Mouse (Mus musculus) lung, postnatal 0 days (tissue): ENCODE data around the gene 1700037C18Rik. TPM values are rescaled to one million over a fixed set of nuclear protein-coding genes. Genes with fewer than 3 reads are reported as not detected.

Experiments used
- ATAC-seq: fragments of 200-750 bp; cut with Nextera tagmentation; 2 replicates; pipeline ENCODE4 v1.8.0; 2017; ENCODE audit warnings: moderate library complexity
- DNase-seq: peaks from one replicate; pipeline ENCODE4 v3.0.0-alpha.2; 2016; ENCODE audit warnings: low spot score
- H3K27ac ChIP-seq: fragments of 300-500 bp; sonication (generic); 2 replicates; pipeline ENCODE4 v1.5.1; 2014; ENCODE audit warnings: antibody characterized with exemption, mild to moderate bottlenecking, low read length, mixed read lengths
- H3K27me3 ChIP-seq: fragments of 300-500 bp; sonication (generic); replicated peaks from 2 replicates; pipeline ENCODE4 v1.6.1; 2014; ENCODE audit warnings: low read length, mixed read lengths; ENCODE audit not compliant: insufficient read depth
- H3K36me3 ChIP-seq: fragments of 300-500 bp; sonication (generic); 2 replicates; pipeline ENCODE4 v1.6.1; 2014; ENCODE audit warnings: low read length, mixed read lengths; ENCODE audit not compliant: insufficient read depth
- H3K4me1 ChIP-seq: fragments of 300-500 bp; sonication (generic); 2 replicates; pipeline ENCODE4 v1.6.1; 2014; ENCODE audit warnings: antibody characterized with exemption, low read depth, low read length, mixed read lengths; ENCODE audit not compliant: insufficient read depth
- H3K4me2 ChIP-seq: fragments of 300-500 bp; sonication (generic); replicated peaks from 2 replicates; pipeline ENCODE4 v1.6.1; 2014; ENCODE audit warnings: low read depth, mild to moderate bottlenecking, low read length, moderate library complexity, mixed read lengths
- H3K4me3 ChIP-seq: fragments of 300-500 bp; sonication (generic); 2 replicates; pipeline ENCODE4 v1.5.1; 2014; ENCODE audit warnings: low read depth, low read length
- H3K9ac ChIP-seq: fragments of 300-500 bp; sonication (generic); replicated peaks from 2 replicates; pipeline ENCODE4 v1.6.1; 2014; ENCODE audit warnings: low read depth, mild to moderate bottlenecking
- H3K9me3 ChIP-seq: fragments of 300-500 bp; sonication (generic); 2 replicates; pipeline ENCODE4 v1.6.1; 2016; ENCODE audit warnings: low read length, mixed read lengths
- CTCF ChIP-seq: IDR thresholded peaks from 2 replicates; pipeline ENCODE4 v1.5.1; 2016; ENCODE audit warnings: antibody characterized with exemption, mild to moderate bottlenecking
- EP300 ChIP-seq: IDR thresholded peaks from 2 replicates; pipeline ENCODE4 v1.6.1; 2016; ENCODE audit warnings: antibody characterized with exemption, mild to moderate bottlenecking, control low read depth
- WGBS: fragments of 180-500 bp; shearing (Covaris S2); extraction: QIAGEN DNeasy Blood & Tissue Kit; methylation state at CpG from one replicate; pipeline ENCODE4 v1.1.7; 2014; 5-methylcytosine and 5-hydroxymethylcytosine counted together
- polyA plus RNA-seq: library from polyadenylated mRNA; unstranded; fragments of >200 nt; fragmentation: Nextera tagmentation; extraction: Ambion mirVana; gene quantifications from 2 replicates; pipeline ENCODE4 v1.2.1, GENCODE M21; 2015

The 1700037C18Rik gene
- polyA plus RNA-seq, 1 experiment from 2014 or later = 10.8 TPM

GRCm38 (mm10) chr16:3907471-3907870, 1.0 kb downstream of the 1700037C18Rik start:
- no peaks in the 10 kb centered on the region for H3K9me3 ChIP-seq
- H3K27ac ChIP-seq = no peak overlapping the region
- no peaks in the 10 kb centered on the region for H3K36me3 ChIP-seq
- WGBS = 73% methylated on average over 2 of the region's 2 CpGs
- no peak overlapping the region for H3K4me3 ChIP-seq
- DNase-seq (no peak), ATAC-seq (no peak)
- no peaks in the 10 kb centered on the region for H3K27me3 ChIP-seq
- no peak overlapping the region for H3K4me2 ChIP-seq
- no peak overlapping the region for H3K9ac ChIP-seq
- peaks cover 5% of the 10 kb centered on the region; the same call in 1 of the 2 replicates for H3K4me1 ChIP-seq
- no peak for TF ChIP-seq CTCF
- TF ChIP-seq EP300 = no peak

GRCm38 (mm10) chr16:3896553-3896952, 11.9 kb downstream of the 1700037C18Rik start:
- TF ChIP-seq EP300 (no peak), CTCF (no peak)
- Histone ChIP-seq H3K4me2 (no peak overlapping the region), H3K4me1 (no peaks in the 10 kb centered on the region), H3K27ac (no peak overlapping the region), H3K4me3 (no peak overlapping the region), H3K36me3 (peaks cover 32% of the 10 kb centered on the region; the same call in 1 of the 2 replicates), H3K9ac (no peak overlapping the region), H3K9me3 (no peaks in the 10 kb centered on the region), H3K27me3 (no peaks in the 10 kb centered on the region)
- DNase-seq (no peak), ATAC-seq (no peak)
- 83% methylated on average over 1 of the region's 1 CpGs for WGBS

- TF ChIP-seq EP300 (no peak), CTCF (no peak)
- peaks cover 31% of the 10 kb centered on the region; the same call in 1 of the 2 replicates for H3K36me3 ChIP-seq
- no peak overlapping the region for H3K4me3 ChIP-seq
- H3K27me3 ChIP-seq = no peaks in the 10 kb centered on the region
- 53% methylated on average over 6 of the region's 6 CpGs for WGBS
- no peak overlapping the region for H3K9ac ChIP-seq
- 0 out of 2 replicates have a peak overlapping the region, but pooled peaks have one; percentile 1 for H3K27ac ChIP-seq
- peak; percentile 42 for DNase-seq
- ATAC-seq = peak; percentile 45
- no peaks in the 10 kb centered on the region for H3K4me1 ChIP-seq
- no peak overlapping the region for H3K4me2 ChIP-seq
- H3K9me3 ChIP-seq = no peaks in the 10 kb centered on the region
These were observed 12.4 kb downstream of the 1700037C18Rik start for GRCm38 (mm10) chr16:3896046-3896445.

GRCm38 (mm10) chr16:3895173-3895792, 13.2 kb downstream of the 1700037C18Rik start:
- Histone ChIP-seq H3K9ac (no peak overlapping the region; the same call in 1 of the 2 replicates), H3K9me3 (no peaks in the 10 kb centered on the region), H3K4me2 (peak overlapping the region; percentile 29), H3K4me3 (no peak overlapping the region), H3K27ac (peak overlapping the region; percentile 86), H3K4me1 (no peaks in the 10 kb centered on the region), H3K36me3 (peaks cover 24% of the 10 kb centered on the region; the same call in 1 of the 2 replicates), H3K27me3 (no peaks in the 10 kb centered on the region)
- 53% methylated on average over 9 of the region's 9 CpGs for WGBS
- peak; percentile 91 for DNase-seq
- TF ChIP-seq EP300 = peak; percentile 89
- no peak for TF ChIP-seq CTCF
- ATAC-seq = peak; percentile 92

GRCm38 (mm10) chr16:3893739-3894138, 14.8 kb downstream of the 1700037C18Rik start:
- DNase-seq = no peak
- Histone ChIP-seq H3K9ac (no peak overlapping the region), H3K36me3 (peaks cover 8% of the 10 kb centered on the region; the same call in 1 of the 2 replicates), H3K4me2 (no peak overlapping the region), H3K4me3 (no peak overlapping the region), H3K27ac (no peak overlapping the region), H3K27me3 (no peaks in the 10 kb centered on the region), H3K4me1 (no peaks in the 10 kb centered on the region), H3K9me3 (no peaks in the 10 kb centered on the region)
- TF ChIP-seq EP300 (no peak), CTCF (no peak)
- ATAC-seq = no peak
- 36% methylated on average over 3 of the region's 3 CpGs for WGBS

GRCm38 (mm10) chr16:3891621-3892295, 16.7 kb downstream of the 1700037C18Rik start:
- no peak overlapping the region for H3K4me2 ChIP-seq
- H3K27me3 ChIP-seq = no peaks in the 10 kb centered on the region
- H3K27ac ChIP-seq = no peak overlapping the region
- H3K36me3 ChIP-seq = no peaks in the 10 kb centered on the region
- DNase-seq = no peak
- no peak for TF ChIP-seq EP300
- TF ChIP-seq CTCF = no peak
- no peaks in the 10 kb centered on the region for H3K4me1 ChIP-seq
- no peak overlapping the region for H3K4me3 ChIP-seq
- ATAC-seq = no peak
- 92% methylated on average over 14 of the region's 14 CpGs for WGBS
- H3K9ac ChIP-seq = no peak overlapping the region
- H3K9me3 ChIP-seq = no peaks in the 10 kb centered on the region
